Mouse (Mus musculus): ENCODE results near the gene Man2b1. TPM values are rescaled to one million over a fixed set of nuclear protein-coding genes. Genes with fewer than 3 reads are reported as not detected.
A peak's percentile ranks its signal among the peaks of the same experiment; 100 is the strongest.
"Not testable (repeated sequence)": the region's sequence is repeated elsewhere in the genome, so short reads cannot be mapped to it uniquely, and the experiment has no call there.

The Man2b1 gene
- polyA plus RNA-seq, 1 experiment from 2014 or later: 10.8 TPM

DNA sequence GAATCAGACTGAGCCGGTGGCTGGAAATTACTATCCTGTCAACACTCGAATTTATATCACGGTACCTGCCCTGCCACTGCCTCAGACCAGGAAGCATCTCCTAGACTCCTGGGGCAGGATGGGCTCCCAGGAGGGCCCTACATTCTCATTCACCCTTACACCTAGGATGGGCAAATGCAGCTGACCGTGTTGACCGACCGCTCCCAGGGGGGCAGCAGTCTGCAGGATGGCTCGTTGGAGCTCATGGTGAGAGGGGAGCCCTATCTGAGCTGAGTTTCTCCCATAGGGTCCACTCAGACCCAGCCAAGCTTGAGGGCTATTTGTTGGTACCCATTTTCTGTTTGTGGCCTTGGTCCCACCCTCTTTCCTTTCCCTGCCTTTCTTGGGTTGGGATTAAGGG is 12.5 kb downstream of the Man2b1 start:
- Histone ChIP-seq H3K27ac (ENCODE audit: low read depth, low read length) (no peak overlapping the region), H3K9ac (ENCODE audit: low read length) (no peak overlapping the region), H3K9me3 (replicated peaks; ENCODE audit: control insufficient read depth, low read length) (no peaks in the 10 kb centered on the region), H3K4me3 (ENCODE audit: low read depth, low read length) (no peak overlapping the region), H3K27me3 (replicated peaks; ENCODE audit: control insufficient read depth, insufficient read depth, low read length) (no peaks in the 10 kb centered on the region), H3K36me3 (ENCODE audit: control insufficient read depth, insufficient read depth, low read length) (peaks cover 40% of the 10 kb centered on the region), H3K4me1 (ENCODE audit: control insufficient read depth, insufficient read depth, low read length) (no peaks in the 10 kb centered on the region), H3K4me2 (ENCODE audit: low read length) (no peak overlapping the region)
- no peak for DNase-seq (ENCODE audit: low spot score)
- ATAC-seq: no peak
- 94% methylated on average over 7 of the region's 7 CpGs for WGBS

DNA sequence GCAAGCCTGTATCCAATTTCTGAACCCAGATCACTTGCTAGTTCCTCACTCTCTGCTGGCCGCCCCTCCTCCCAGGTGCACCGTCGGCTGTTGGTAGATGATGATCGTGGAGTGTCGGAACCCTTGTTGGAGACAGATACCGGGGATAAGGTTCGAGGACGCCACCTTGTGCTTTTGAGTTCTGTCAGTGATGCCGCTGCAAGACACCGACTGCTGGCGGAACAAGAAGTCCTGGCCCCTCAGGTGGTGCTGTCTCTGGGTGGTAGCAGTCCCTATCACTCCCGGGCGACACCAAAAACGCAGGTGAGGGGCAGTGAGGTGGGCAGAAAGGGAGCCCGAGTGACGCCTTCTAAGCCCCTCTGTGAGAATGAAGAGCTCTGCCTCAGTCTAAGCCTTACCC is 13.1 kb downstream of the Man2b1 start:
- no peak for ATAC-seq
- Histone ChIP-seq H3K9ac (ENCODE audit: low read length) (no peak overlapping the region), H3K9me3 (replicated peaks; ENCODE audit: control insufficient read depth, low read length) (no peaks in the 10 kb centered on the region), H3K27me3 (replicated peaks; ENCODE audit: control insufficient read depth, insufficient read depth, low read length) (no peaks in the 10 kb centered on the region), H3K36me3 (ENCODE audit: control insufficient read depth, insufficient read depth, low read length) (peaks cover 35% of the 10 kb centered on the region), H3K27ac (ENCODE audit: low read depth, low read length) (no peak overlapping the region), H3K4me2 (ENCODE audit: low read length) (no peak overlapping the region), H3K4me1 (ENCODE audit: control insufficient read depth, insufficient read depth, low read length) (no peaks in the 10 kb centered on the region), H3K4me3 (ENCODE audit: low read depth, low read length) (no peak overlapping the region)
- WGBS: 93% methylated on average over 16 of the region's 16 CpGs
- DNase-seq (ENCODE audit: low spot score): no peak

DNA sequence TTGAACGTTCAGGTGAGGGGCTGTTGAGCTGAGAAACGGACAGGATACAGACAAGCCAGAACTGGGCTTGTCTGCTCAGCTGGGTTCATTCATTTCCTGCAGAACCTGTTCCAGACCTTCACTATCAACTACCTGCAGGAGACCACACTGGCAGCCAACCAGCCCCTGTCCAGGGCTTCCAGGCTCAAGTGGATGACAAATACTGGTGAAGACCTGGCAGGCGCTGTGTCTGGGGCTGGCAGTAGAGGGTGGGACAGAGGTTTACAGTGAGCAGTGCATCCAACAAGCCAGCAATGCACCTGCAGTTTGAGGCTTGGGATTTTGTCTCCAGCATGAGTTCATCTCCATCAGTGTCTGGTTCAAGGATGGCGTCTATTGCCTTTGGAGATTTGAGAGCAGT is 13.8 kb downstream of the Man2b1 start:
- H3K4me2 ChIP-seq (ENCODE audit: low read length): no peak overlapping the region
- ATAC-seq (no peak), DNase-seq (ENCODE audit: low spot score) (no peak)
- H3K9me3 ChIP-seq (replicated peaks; ENCODE audit: control insufficient read depth, low read length): no peaks in the 10 kb centered on the region
- H3K27ac ChIP-seq (ENCODE audit: low read depth, low read length): no peak overlapping the region
- 87% methylated on average over 4 of the region's 4 CpGs for WGBS
- H3K27me3 ChIP-seq (replicated peaks; ENCODE audit: control insufficient read depth, insufficient read depth, low read length): no peaks in the 10 kb centered on the region
- no peak overlapping the region for H3K4me3 ChIP-seq (ENCODE audit: low read depth, low read length)
- no peak overlapping the region for H3K9ac ChIP-seq (ENCODE audit: low read length)
- no peaks in the 10 kb centered on the region for H3K4me1 ChIP-seq (ENCODE audit: control insufficient read depth, insufficient read depth, low read length)
- peaks cover 34% of the 10 kb centered on the region for H3K36me3 ChIP-seq (ENCODE audit: control insufficient read depth, insufficient read depth, low read length)

DNA sequence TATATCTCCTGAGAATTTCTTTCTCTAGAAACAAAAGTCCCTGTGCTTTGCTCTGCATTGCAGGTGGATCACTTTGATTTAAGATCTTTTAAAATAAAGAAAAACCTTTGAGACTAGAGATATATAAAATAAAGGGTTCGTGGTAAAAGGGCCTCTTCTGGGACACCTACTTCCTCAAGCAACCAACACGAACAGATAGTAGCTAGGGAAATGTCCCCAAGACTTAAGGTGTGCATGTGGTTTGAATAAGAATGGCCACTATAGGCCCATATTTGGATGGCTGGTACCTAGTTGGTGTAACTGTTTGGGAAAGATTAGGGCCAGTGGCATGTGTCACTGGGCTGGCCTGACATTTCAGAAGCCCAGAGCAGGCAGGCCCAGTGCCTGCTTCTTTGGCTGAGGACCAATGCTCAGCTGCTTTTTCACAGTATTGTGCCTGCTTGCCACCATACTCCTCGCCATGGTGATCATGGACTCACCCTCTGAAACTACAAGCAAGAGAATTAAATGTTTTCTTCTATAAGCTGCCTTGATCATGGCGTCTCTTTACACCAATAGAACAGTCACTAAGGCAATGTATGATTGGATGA is 17.1 kb downstream of the Man2b1 start:
- ATAC-seq (no peak), DNase-seq (ENCODE audit: low spot score) (no peak)
- peaks cover 20% of the 10 kb centered on the region for H3K36me3 ChIP-seq (ENCODE audit: control insufficient read depth, insufficient read depth, low read length)
- H3K4me2 ChIP-seq (ENCODE audit: low read length): no peak overlapping the region
- WGBS: 83% methylated on average over 4 of the region's 4 CpGs
- H3K4me1 ChIP-seq (ENCODE audit: control insufficient read depth, insufficient read depth, low read length): no peaks in the 10 kb centered on the region
- no peaks in the 10 kb centered on the region for H3K27me3 ChIP-seq (replicated peaks; ENCODE audit: control insufficient read depth, insufficient read depth, low read length)
- H3K27ac ChIP-seq (ENCODE audit: low read depth, low read length): no peak overlapping the region
- no peak overlapping the region for H3K9ac ChIP-seq (ENCODE audit: low read length)
- H3K9me3 ChIP-seq (replicated peaks; ENCODE audit: control insufficient read depth, low read length): no peaks in the 10 kb centered on the region
- no peak overlapping the region for H3K4me3 ChIP-seq (ENCODE audit: low read depth, low read length)

DNA sequence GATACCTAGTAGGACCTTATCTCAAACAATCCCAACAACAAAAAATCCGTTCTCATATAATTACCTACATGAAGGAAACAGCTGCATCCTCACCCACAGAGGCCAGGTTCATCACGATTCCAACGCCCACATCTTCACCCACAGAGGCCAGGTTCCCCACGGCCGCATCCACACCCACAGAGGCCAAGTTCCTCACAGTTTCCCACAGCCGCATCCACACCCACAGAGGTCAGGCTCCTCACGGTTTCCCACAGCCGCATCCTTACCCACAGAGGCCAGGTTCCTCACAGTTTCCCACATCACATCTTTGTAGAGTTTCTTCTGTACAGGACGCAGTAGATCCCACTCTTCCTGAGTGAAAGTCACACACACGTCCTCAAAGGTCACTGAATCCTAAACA is 30.2 kb downstream of the Man2b1 start:
- no peak for ATAC-seq
- Histone ChIP-seq H3K9me3 (replicated peaks; ENCODE audit: control insufficient read depth, low read length) (no peaks in the 10 kb centered on the region), H3K27ac (ENCODE audit: low read depth, low read length) (no peak overlapping the region), H3K36me3 (ENCODE audit: control insufficient read depth, insufficient read depth, low read length) (peaks cover 12% of the 10 kb centered on the region; the same call in 1 of the 2 replicates), H3K27me3 (replicated peaks; ENCODE audit: control insufficient read depth, insufficient read depth, low read length) (no peaks in the 10 kb centered on the region), H3K4me1 (ENCODE audit: control insufficient read depth, insufficient read depth, low read length) (no peaks in the 10 kb centered on the region), H3K9ac (ENCODE audit: low read length) (no peak overlapping the region), H3K4me3 (ENCODE audit: low read depth, low read length) (no peak overlapping the region), H3K4me2 (ENCODE audit: low read length) (no peak overlapping the region)
- DNase-seq (ENCODE audit: low spot score): no peak
- 96% methylated on average over 10 of the region's 10 CpGs for WGBS

DNA sequence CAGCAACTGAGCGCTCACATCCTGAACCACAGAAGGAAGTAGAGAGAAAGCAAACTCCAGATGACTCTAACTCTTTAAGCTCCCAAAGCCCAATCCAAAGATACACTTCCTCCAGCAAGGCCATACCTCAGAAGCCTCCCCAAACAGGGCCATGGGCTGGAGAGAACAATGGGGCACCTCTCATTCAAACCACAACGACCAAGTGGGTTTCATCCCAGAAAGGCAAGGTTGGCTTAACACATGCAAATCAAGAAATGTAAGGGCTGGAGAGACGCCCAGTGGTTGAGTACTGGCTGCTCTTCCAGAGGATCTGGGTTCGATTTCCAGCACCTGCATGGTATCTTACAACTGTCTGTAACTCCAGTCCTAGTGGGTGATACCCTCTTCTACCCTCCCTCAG is 32.4 kb downstream of the Man2b1 start:
- Histone ChIP-seq H3K27me3 (replicated peaks; ENCODE audit: control insufficient read depth, insufficient read depth, low read length) (no peaks in the 10 kb centered on the region), H3K36me3 (ENCODE audit: control insufficient read depth, insufficient read depth, low read length) (0 out of 2 replicates have a peak, but pooled peaks cover 2% of the 10 kb centered on the region), H3K9ac (ENCODE audit: low read length) (no peak overlapping the region), H3K4me2 (ENCODE audit: low read length) (no peak overlapping the region), H3K4me1 (ENCODE audit: control insufficient read depth, insufficient read depth, low read length) (no peaks in the 10 kb centered on the region), H3K4me3 (ENCODE audit: low read depth, low read length) (no peak overlapping the region), H3K9me3 (replicated peaks; ENCODE audit: control insufficient read depth, low read length) (no peaks in the 10 kb centered on the region), H3K27ac (ENCODE audit: low read depth, low read length) (no peak overlapping the region)
- 74% methylated on average over 4 of the region's 4 CpGs for WGBS
- DNase-seq (ENCODE audit: low spot score) (no peak), ATAC-seq (no peak)

DNA sequence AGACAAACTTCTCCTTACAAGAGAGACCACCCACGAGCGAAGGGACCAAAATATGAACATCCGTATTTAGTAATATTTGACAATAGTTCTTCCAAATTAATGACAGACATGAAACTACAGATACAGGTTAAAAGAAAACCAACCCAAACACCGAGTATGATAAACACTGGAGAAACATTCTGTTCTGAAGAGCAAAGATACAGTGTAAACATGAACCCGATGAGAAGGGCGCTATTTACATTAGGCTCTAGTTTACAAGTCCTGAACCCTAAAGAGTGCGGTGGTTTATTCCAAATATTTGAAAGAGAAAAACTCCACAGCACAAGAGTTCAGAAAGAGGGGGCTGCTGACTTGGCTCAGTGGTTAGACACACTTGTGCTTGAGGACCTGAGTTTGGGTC is 33.9 kb downstream of the Man2b1 start:
- Histone ChIP-seq H3K9me3 (replicated peaks; ENCODE audit: control insufficient read depth, low read length) (no peaks in the 10 kb centered on the region), H3K4me1 (ENCODE audit: control insufficient read depth, insufficient read depth, low read length) (no peaks in the 10 kb centered on the region), H3K27ac (ENCODE audit: low read depth, low read length) (no peak overlapping the region), H3K36me3 (ENCODE audit: control insufficient read depth, insufficient read depth, low read length) (no peaks in the 10 kb centered on the region), H3K9ac (ENCODE audit: low read length) (no peak overlapping the region), H3K27me3 (replicated peaks; ENCODE audit: control insufficient read depth, insufficient read depth, low read length) (no peaks in the 10 kb centered on the region), H3K4me2 (ENCODE audit: low read length) (no peak overlapping the region), H3K4me3 (ENCODE audit: low read depth, low read length) (no peak overlapping the region)
- WGBS: 93% methylated on average over 7 of the region's 7 CpGs
- DNase-seq (ENCODE audit: low spot score) (no peak), ATAC-seq (no peak)

DNA sequence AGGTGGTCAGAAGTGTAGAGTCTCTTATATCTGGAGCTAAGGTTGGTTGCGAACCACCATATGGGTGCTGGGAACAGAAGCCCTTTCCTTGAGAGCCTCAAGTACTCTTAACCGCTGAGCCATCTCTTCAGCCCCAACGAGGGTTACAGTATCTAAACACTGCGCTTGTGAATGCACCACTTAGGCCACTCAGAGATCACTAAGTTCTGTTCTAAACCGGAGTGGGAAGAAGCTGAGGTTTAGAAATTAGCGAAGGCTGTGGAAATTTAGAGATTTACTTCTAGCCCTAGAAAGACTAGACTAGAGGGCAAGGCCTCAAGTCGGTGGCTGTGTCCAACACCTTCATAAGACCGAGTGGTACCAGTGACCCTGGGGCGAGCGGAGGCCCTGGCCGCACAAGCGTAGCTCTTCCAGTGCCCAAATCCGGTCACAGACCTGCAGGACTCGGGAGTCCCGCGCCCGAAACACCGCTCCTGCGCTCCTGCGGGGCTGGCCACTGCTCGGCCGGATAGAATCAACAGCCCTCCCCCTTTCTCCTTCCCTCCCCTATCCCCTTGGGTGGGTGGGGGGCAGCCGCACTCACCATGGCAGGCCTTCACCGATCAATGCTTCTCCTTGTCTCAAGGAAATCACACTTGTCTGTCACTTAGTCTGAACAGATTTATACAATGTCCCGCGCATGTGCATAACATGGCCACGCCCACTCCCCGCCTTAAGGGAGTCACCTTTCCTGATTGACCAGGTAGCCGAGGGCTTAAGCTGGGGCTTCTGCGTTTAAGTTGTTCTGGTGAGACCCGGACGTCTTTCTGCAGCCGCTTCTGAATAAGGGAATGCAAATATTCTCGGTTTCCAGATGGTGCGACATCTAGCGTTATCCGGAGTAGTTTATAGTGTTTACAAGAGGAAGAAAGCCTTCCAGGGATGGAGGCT is 36.2 kb downstream of the Man2b1 start:
- Histone ChIP-seq H3K9me3 (replicated peaks; ENCODE audit: control insufficient read depth, low read length) (no peaks in the 10 kb centered on the region), H3K4me3 (ENCODE audit: low read depth, low read length) (peak overlapping the region; percentile 62), H3K4me1 (ENCODE audit: control insufficient read depth, insufficient read depth, low read length) (no peaks in the 10 kb centered on the region), H3K4me2 (ENCODE audit: low read length) (peak overlapping the region; percentile 80), H3K9ac (ENCODE audit: low read length) (peak overlapping the region; percentile 78), H3K36me3 (ENCODE audit: control insufficient read depth, insufficient read depth, low read length) (no peaks in the 10 kb centered on the region), H3K27me3 (replicated peaks; ENCODE audit: control insufficient read depth, insufficient read depth, low read length) (no peaks in the 10 kb centered on the region), H3K27ac (ENCODE audit: low read depth, low read length) (0 out of 2 replicates have a peak overlapping the region, but pooled peaks have one; percentile 23)
- peak; percentile 86 for ATAC-seq
- peak; percentile 91 for DNase-seq (ENCODE audit: low spot score)
- WGBS: 6% methylated on average over 37 of the region's 37 CpGs

DNA sequence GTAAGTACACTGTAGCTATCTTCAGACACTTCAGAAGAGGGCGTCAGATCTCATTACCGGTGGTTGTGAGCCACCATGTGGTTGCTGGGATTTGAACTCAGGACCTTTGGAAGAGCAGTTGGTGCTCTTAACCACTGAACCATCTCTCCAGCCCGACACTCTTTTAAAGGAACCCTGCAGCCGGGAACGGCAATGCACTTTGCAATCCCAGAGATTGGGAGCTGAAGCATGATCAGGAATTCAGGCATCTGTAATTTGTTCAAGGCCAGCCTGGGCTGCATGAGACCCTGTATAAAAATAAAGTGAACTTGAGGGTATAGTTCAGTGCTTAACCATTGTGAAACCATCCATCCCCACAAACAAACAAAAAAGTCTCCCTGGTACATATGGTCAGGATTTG is 37.2 kb downstream of the Man2b1 start:
- not testable (repeated sequence) for H3K4me2 ChIP-seq (ENCODE audit: low read length); H3K36me3 ChIP-seq (ENCODE audit: control insufficient read depth, insufficient read depth, low read length); H3K9ac ChIP-seq (ENCODE audit: low read length); H3K27me3 ChIP-seq (replicated peaks; ENCODE audit: control insufficient read depth, insufficient read depth, low read length); H3K27ac ChIP-seq (ENCODE audit: low read depth, low read length); H3K4me1 ChIP-seq (ENCODE audit: control insufficient read depth, insufficient read depth, low read length); ATAC-seq; H3K4me3 ChIP-seq (ENCODE audit: low read depth, low read length); H3K9me3 ChIP-seq (replicated peaks; ENCODE audit: control insufficient read depth, low read length); DNase-seq (ENCODE audit: low spot score)
- 76% methylated on average over 5 of the region's 5 CpGs for WGBS
